Mouse (Mus musculus): ENCODE measurements around the gene Gm11099.

The Gm11099 gene

GRCm38 (mm10) chr2:58859134-58859533 lies at the start of gene Gm11099:
Gene Gm11099 (plus strand): TSS chr2:58859434.
- DNase-seq (ENCODE audit: low spot score in 2 of 2): no peak

GRCm38 (mm10) chr2:58812941-58813340 lies 46.3 kb upstream of the Gm11099 start:
- no peak for DNase-seq (ENCODE audit: low spot score in 2 of 2)

GRCm38 (mm10) chr2:58828910-58829600 lies 30.2 kb upstream of the Gm11099 start:
- no peak for DNase-seq (ENCODE audit: low spot score in 2 of 2)

- DNase-seq (ENCODE audit: low spot score in 2 of 2): peak; percentile 1 to 5
Measured at GRCm38 (mm10) chr2:58829981-58830742, 29.1 kb upstream of the Gm11099 start.

- no peak for DNase-seq (ENCODE audit: low spot score in 2 of 2)
Measured at GRCm38 (mm10) chr2:58832253-58832980, 26.8 kb upstream of the Gm11099 start.

GRCm38 (mm10) chr2:58841021-58841420 lies 18.2 kb upstream of the Gm11099 start:
- DNase-seq (ENCODE audit: low spot score in 2 of 2): no peak

GRCm38 (mm10) chr2:58842443-58842842 lies 16.8 kb upstream of the Gm11099 start:
- DNase-seq (ENCODE audit: low spot score in 2 of 2): no peak

GRCm38 (mm10) chr2:58844499-58844898 lies 14.7 kb upstream of the Gm11099 start:
- no peak for DNase-seq (ENCODE audit: low spot score in 2 of 2)

GRCm38 (mm10) chr2:58879876-58880275 lies 20.6 kb downstream of the Gm11099 start:
- no peak for DNase-seq (ENCODE audit: low spot score in 2 of 2)

- no peak for DNase-seq (ENCODE audit: low spot score in 2 of 2)
Measured at GRCm38 (mm10) chr2:58905057-58905456, 45.8 kb downstream of the Gm11099 start.

GRCm38 (mm10) chr2:58906814-58907516 lies 47.7 kb downstream of the Gm11099 start:
- DNase-seq (ENCODE audit: low spot score in 2 of 2): no peak

GRCm38 (mm10) chr2:58912339-58912738 lies 53.1 kb downstream of the Gm11099 start:
- DNase-seq (ENCODE audit: low spot score in 2 of 2): no peak

GRCm38 (mm10) chr2:58918351-58918750 lies 59.1 kb downstream of the Gm11099 start:
- DNase-seq (ENCODE audit: low spot score in 2 of 2): no peak

GRCm38 (mm10) chr2:58925551-58925950 lies 66.3 kb downstream of the Gm11099 start:
- no peak for DNase-seq (ENCODE audit: low spot score in 2 of 2)

- DNase-seq (ENCODE audit: low spot score in 2 of 2): no peak
Measured at GRCm38 (mm10) chr2:58941361-58941760, 82.1 kb downstream of the Gm11099 start.

GRCm38 (mm10) chr2:58948796-58949195 lies 89.6 kb downstream of the Gm11099 start:
- no peak for DNase-seq (ENCODE audit: low spot score in 2 of 2)

- DNase-seq (ENCODE audit: low spot score in 2 of 2): no peak
Measured at GRCm38 (mm10) chr2:58952101-58952500, 92.9 kb downstream of the Gm11099 start.

GRCm38 (mm10) chr2:58956351-58956750 lies 97.1 kb downstream of the Gm11099 start:
- DNase-seq (ENCODE audit: low spot score in 2 of 2): no peak

- no peak for DNase-seq (ENCODE audit: low spot score in 2 of 2)
Measured at GRCm38 (mm10) chr2:58956770-58957300, 97.6 kb downstream of the Gm11099 start.
